Mouse (Mus musculus) myocyte (in vitro differentiated cells): Measurements from ENCODE around the gene Nek7.

Experiments
- CEBPB ChIP-seq: IDR thresholded peaks from 2 replicates; pipeline ENCODE4 v1.6.1; 2011; ENCODE audit warnings: mild to moderate bottlenecking, moderate library complexity; ENCODE audit not compliant: poor library complexity, insufficient read depth, severe bottlenecking
- MAX ChIP-seq: IDR thresholded peaks from one replicate; pipeline ENCODE4 v1.6.1; 2011; ENCODE audit warnings: low read depth, mild to moderate bottlenecking, control low read depth
- MYOG ChIP-seq, 3 experiments: IDR thresholded peaks; one replicate each; pipeline ENCODE4 v1.6.1; 2011; ENCODE audit warnings: control low read depth in 2 of 3, low read depth in 2 of 3, mild to moderate bottlenecking in 2 of 3; ENCODE audit not compliant: insufficient read length in 2 of 3, control insufficient read depth in 1 of 3, insufficient read depth in 1 of 3
- POLR2A ChIP-seq: IDR thresholded peaks from one replicate; pipeline ENCODE4 v1.6.1; 2011; ENCODE audit warnings: low read depth, mild to moderate bottlenecking, control low read depth, moderate library complexity; ENCODE audit not compliant: insufficient read length
- USF1 ChIP-seq: IDR thresholded peaks from one replicate; pipeline ENCODE4 v1.6.1; 2011; ENCODE audit warnings: low read depth, mild to moderate bottlenecking, control low read depth, moderate library complexity

DNA sequence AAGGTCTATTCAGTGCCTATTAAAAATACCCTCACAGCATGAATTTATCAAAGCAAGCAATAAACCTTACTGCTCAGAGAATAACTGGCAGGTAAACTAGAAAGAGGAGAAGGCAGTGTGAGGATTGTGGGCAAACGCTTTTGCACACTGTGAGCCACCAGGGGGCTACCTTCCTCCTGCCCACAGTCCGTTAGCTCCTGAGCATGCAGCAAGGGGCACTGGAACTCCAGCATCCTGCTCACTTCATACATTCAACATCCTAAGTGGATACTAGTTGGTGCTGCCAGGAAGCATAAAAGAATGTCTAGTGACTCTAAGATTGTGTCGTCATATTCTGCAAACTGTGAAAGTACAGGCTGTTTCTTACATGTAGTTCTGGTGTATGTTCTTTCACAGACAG lies 61.6 kb downstream of the Nek7 start:
- no peak for TF ChIP-seq POLR2A
- no peak for TF ChIP-seq USF1
- TF ChIP-seq CEBPB = no peak
- no peak for TF ChIP-seq MAX
- TF ChIP-seq MYOG (IDR thresholded peaks at IDR 0.05; ENCODE audit: control insufficient read depth in 1 of 3, insufficient read depth in 1 of 3, insufficient read length in 2 of 3, low read depth in 2 of 3) = no peak
